Mouse (Mus musculus): ENCODE measurements at regions not wholly inside any gene's neighbourhood (a gene's known extent, or its start where the extent isn't known, plus 50 kb on each side); places are given as distances from the start of the nearest gene placed in this dataset.
"Not testable (repeated sequence)": the region's sequence is repeated elsewhere in the genome, so short reads cannot be mapped to it uniquely, and the experiment has no call there.

DNA sequence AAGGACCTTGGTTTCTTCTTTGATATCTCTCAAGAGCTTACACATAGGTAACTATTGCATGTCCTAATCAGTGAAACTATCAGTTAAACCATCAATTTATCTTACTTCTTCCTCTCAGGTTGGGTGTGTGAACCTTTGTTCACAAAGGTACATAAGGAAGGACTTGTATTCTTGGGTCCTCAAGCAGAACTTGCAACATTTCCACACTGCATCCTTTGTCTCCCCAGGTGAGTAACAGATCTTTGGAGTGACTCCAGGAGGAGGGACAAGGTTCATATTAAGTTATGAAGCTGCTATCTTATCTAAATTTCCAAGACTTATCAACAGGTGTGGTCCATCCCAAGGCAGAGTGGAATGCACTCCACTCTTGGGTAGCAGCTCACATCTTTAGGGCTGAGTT is 99.0 kb downstream of the Teddm3 start:
- Histone ChIP-seq H3K4me3 (ENCODE audit: insufficient read depth in 1 of 2, low read depth in 2 of 2, low read length in 2 of 2) (no peak overlapping the region), H3K9ac (replicated peaks) (no peak overlapping the region), H3K27me3 (ENCODE audit: control insufficient read depth, insufficient read depth, low read length) (no peaks in the 10 kb centered on the region), H3K9me3 (ENCODE audit: control insufficient read depth, low read length) (no peaks in the 10 kb centered on the region), H3K36me3 (replicated peaks; ENCODE audit: control insufficient read depth, insufficient read depth, low read depth) (no peaks in the 10 kb centered on the region), H3K4me1 (replicated peaks; ENCODE audit: control insufficient read depth in 2 of 2, insufficient read depth in 2 of 2, low read length in 1 of 2) (no peaks in the 10 kb centered on the region), H3K4me2 (ENCODE audit: low read depth) (no peak overlapping the region), H3K27ac (no peak overlapping the region)
- ATAC-seq (ENCODE audit: insufficient read depth) (no peak), DNase-seq (ENCODE audit: low read depth in 3 of 3, low spot score in 3 of 3) (no peak)
- no peak for TF ChIP-seq CTCF (IDR thresholded peaks at IDR 0.05; ENCODE audit: low read depth)

- not testable (repeated sequence) for DNase-seq (ENCODE audit: low read depth in 3 of 3, low spot score in 3 of 3); H3K4me3 ChIP-seq (ENCODE audit: insufficient read depth in 1 of 2, low read depth in 2 of 2, low read length in 2 of 2); H3K9me3 ChIP-seq (ENCODE audit: control insufficient read depth, low read length); H3K27me3 ChIP-seq (ENCODE audit: control insufficient read depth, insufficient read depth, low read length); H3K27ac ChIP-seq; H3K4me2 ChIP-seq (ENCODE audit: low read depth); H3K4me1 ChIP-seq (replicated peaks; ENCODE audit: control insufficient read depth in 2 of 2, insufficient read depth in 2 of 2, low read length in 1 of 2); H3K36me3 ChIP-seq (replicated peaks; ENCODE audit: control insufficient read depth, insufficient read depth, low read depth); H3K9ac ChIP-seq (replicated peaks); ATAC-seq (ENCODE audit: insufficient read depth)
- 11% methylated on average over 1 of the region's 1 CpGs for WGBS (ENCODE audit: insufficient replicate concordance)
Observed at GRCm38 (mm10) chr16:21022087-21022486, 131.7 kb downstream of the Teddm3 start.

GRCm38 (mm10) chr16:21004871-21005270 is 148.9 kb downstream of the Teddm3 start:
- no peaks in the 10 kb centered on the region; the same call in 1 of the 2 replicates for H3K9me3 ChIP-seq (ENCODE audit: control insufficient read depth, low read length)
- H3K4me2 ChIP-seq (ENCODE audit: low read depth): no peak overlapping the region
- no peak overlapping the region for H3K4me3 ChIP-seq (ENCODE audit: insufficient read depth in 1 of 2, low read depth in 2 of 2, low read length in 2 of 2)
- no peak for ATAC-seq (ENCODE audit: insufficient read depth)
- no peaks in the 10 kb centered on the region for H3K27me3 ChIP-seq (ENCODE audit: control insufficient read depth, insufficient read depth, low read length)
- no peak overlapping the region for H3K9ac ChIP-seq (replicated peaks)
- DNase-seq (ENCODE audit: low read depth in 3 of 3, low spot score in 3 of 3): no peak
- no peaks in the 10 kb centered on the region for H3K4me1 ChIP-seq (replicated peaks; ENCODE audit: control insufficient read depth in 2 of 2, insufficient read depth in 2 of 2, low read length in 1 of 2)
- TF ChIP-seq CTCF (IDR thresholded peaks at IDR 0.05; ENCODE audit: low read depth) (no peak), EP300 (IDR thresholded peaks at IDR 0.05; ENCODE audit: low read depth) (no peak)
- H3K27ac ChIP-seq: no peak overlapping the region
- H3K36me3 ChIP-seq (replicated peaks; ENCODE audit: control insufficient read depth, insufficient read depth, low read depth): no peaks in the 10 kb centered on the region

GRCm38 (mm10) chr16:21001126-21001525 is 152.7 kb downstream of the Teddm3 start:
- H3K27ac ChIP-seq: no peak overlapping the region
- H3K4me3 ChIP-seq (ENCODE audit: insufficient read depth in 1 of 2, low read depth in 2 of 2, low read length in 2 of 2): no peak overlapping the region
- no peaks in the 10 kb centered on the region for H3K36me3 ChIP-seq (replicated peaks; ENCODE audit: control insufficient read depth, insufficient read depth, low read depth)
- WGBS (ENCODE audit: insufficient replicate concordance): 35% methylated on average over 1 of the region's 1 CpGs
- TF ChIP-seq EP300 (IDR thresholded peaks at IDR 0.05; ENCODE audit: low read depth) (no peak), CTCF (IDR thresholded peaks at IDR 0.05; ENCODE audit: low read depth) (no peak)
- ATAC-seq (ENCODE audit: insufficient read depth) (no peak), DNase-seq (ENCODE audit: low read depth in 3 of 3, low spot score in 3 of 3) (no peak)
- H3K9me3 ChIP-seq (ENCODE audit: control insufficient read depth, low read length): no peaks in the 10 kb centered on the region; the same call in 1 of the 2 replicates
- no peak overlapping the region for H3K4me2 ChIP-seq (ENCODE audit: low read depth)
- H3K4me1 ChIP-seq (replicated peaks; ENCODE audit: control insufficient read depth in 2 of 2, insufficient read depth in 2 of 2, low read length in 1 of 2): no peaks in the 10 kb centered on the region
- no peaks in the 10 kb centered on the region for H3K27me3 ChIP-seq (ENCODE audit: control insufficient read depth, insufficient read depth, low read length)
- no peak overlapping the region for H3K9ac ChIP-seq (replicated peaks)

DNA sequence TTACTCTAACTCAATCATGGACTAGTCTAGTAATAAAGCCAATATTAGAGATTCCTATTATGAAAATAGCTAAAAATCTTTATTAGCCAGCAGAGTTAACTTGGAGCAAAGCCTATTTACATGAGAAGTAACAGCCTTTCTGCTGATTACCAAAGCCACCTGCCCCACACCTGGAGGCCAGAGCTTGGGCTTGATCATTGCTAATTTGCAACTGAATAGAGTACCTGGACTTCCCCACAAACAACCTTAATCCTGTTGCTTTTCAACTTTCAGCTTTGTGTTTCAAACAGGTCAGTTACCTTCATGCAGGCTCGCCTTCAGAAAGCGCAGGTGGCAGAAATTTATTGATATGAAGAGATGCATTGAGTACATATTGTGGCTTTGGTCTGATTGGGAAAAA is 163.3 kb downstream of the Teddm3 start:
- Histone ChIP-seq H3K9ac (replicated peaks) (no peak overlapping the region), H3K4me1 (replicated peaks; ENCODE audit: control insufficient read depth in 2 of 2, insufficient read depth in 2 of 2, low read length in 1 of 2) (no peaks in the 10 kb centered on the region), H3K27ac (no peak overlapping the region), H3K36me3 (replicated peaks; ENCODE audit: control insufficient read depth, insufficient read depth, low read depth) (no peaks in the 10 kb centered on the region), H3K4me2 (ENCODE audit: low read depth) (no peak overlapping the region), H3K4me3 (ENCODE audit: insufficient read depth in 1 of 2, low read depth in 2 of 2, low read length in 2 of 2) (no peak overlapping the region), H3K9me3 (ENCODE audit: control insufficient read depth, low read length) (no peaks in the 10 kb centered on the region), H3K27me3 (ENCODE audit: control insufficient read depth, insufficient read depth, low read length) (no peaks in the 10 kb centered on the region)
- ATAC-seq (ENCODE audit: insufficient read depth): no peak
- no peak for DNase-seq (ENCODE audit: low read depth in 3 of 3, low spot score in 3 of 3)
- WGBS (ENCODE audit: insufficient replicate concordance): 62% methylated on average over 2 of the region's 2 CpGs
- TF ChIP-seq EP300 (IDR thresholded peaks at IDR 0.05; ENCODE audit: low read depth) (no peak), CTCF (IDR thresholded peaks at IDR 0.05; ENCODE audit: low read depth) (no peak)

DNA sequence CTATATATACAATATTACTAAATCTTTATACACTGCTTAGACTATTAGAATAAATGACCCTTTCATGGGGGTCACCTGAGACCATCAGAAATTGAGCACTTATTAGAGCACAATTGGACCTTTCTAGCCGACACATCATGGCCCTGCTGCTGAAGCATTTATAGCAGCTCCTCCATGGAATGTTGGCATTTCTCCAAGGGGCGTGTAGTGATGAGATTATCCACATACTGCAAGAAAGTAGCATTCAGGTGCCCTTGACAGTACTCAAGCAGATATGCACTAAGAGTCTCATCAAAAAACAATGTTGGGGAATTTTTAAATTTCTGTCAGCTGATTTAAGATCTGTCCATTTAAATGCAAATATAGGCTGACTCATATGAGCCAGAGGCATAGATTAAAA is 178.4 kb downstream of the Teddm3 start:
- H3K4me3 ChIP-seq (ENCODE audit: insufficient read depth in 1 of 2, low read depth in 2 of 2, low read length in 2 of 2): no peak overlapping the region
- H3K9ac ChIP-seq (replicated peaks): no peak overlapping the region
- DNase-seq (ENCODE audit: low read depth in 3 of 3, low spot score in 3 of 3) (no peak), ATAC-seq (ENCODE audit: insufficient read depth) (no peak)
- no peaks in the 10 kb centered on the region for H3K27me3 ChIP-seq (ENCODE audit: control insufficient read depth, insufficient read depth, low read length)
- WGBS (ENCODE audit: insufficient replicate concordance): 40% methylated on average over 2 of the region's 2 CpGs
- no peaks in the 10 kb centered on the region for H3K36me3 ChIP-seq (replicated peaks; ENCODE audit: control insufficient read depth, insufficient read depth, low read depth)
- H3K27ac ChIP-seq: no peak overlapping the region
- no peaks in the 10 kb centered on the region for H3K9me3 ChIP-seq (ENCODE audit: control insufficient read depth, low read length)
- no peak for TF ChIP-seq CTCF (IDR thresholded peaks at IDR 0.05; ENCODE audit: low read depth)
- no peak for TF ChIP-seq EP300 (IDR thresholded peaks at IDR 0.05; ENCODE audit: low read depth)
- no peak overlapping the region for H3K4me2 ChIP-seq (ENCODE audit: low read depth)
- 0 out of 4 replicates have a peak, but pooled peaks cover 0 to 4% of the 10 kb centered on the region in 2 experiments for H3K4me1 ChIP-seq (replicated peaks; ENCODE audit: control insufficient read depth in 2 of 2, insufficient read depth in 2 of 2, low read length in 1 of 2)

All from liver, embryonic 14.5 days (tissue).